Mouse (Mus musculus): ENCODE measurements around the gene Birc6. TPM values are rescaled to one million over a fixed set of nuclear protein-coding genes. Genes with fewer than 3 reads are reported as not detected.

The Birc6 gene
- total RNA-seq (2021): 100 to 1,000 TPM; 115 to 120 TPM
- long read RNA-seq, partial matches to known transcripts: 2 of 2 reads
- long read RNA-seq, other reads (novel, unspliced or antisense): 0 of 2 reads

GRCm38 (mm10) chr17:74527729-74528607 is at the start of gene Birc6:
Birc6 (plus strand) TSS chr17:74528295.
- peak; percentile 100 for DNase-seq (ENCODE audit: low spot score in 2 of 2)

DNA sequence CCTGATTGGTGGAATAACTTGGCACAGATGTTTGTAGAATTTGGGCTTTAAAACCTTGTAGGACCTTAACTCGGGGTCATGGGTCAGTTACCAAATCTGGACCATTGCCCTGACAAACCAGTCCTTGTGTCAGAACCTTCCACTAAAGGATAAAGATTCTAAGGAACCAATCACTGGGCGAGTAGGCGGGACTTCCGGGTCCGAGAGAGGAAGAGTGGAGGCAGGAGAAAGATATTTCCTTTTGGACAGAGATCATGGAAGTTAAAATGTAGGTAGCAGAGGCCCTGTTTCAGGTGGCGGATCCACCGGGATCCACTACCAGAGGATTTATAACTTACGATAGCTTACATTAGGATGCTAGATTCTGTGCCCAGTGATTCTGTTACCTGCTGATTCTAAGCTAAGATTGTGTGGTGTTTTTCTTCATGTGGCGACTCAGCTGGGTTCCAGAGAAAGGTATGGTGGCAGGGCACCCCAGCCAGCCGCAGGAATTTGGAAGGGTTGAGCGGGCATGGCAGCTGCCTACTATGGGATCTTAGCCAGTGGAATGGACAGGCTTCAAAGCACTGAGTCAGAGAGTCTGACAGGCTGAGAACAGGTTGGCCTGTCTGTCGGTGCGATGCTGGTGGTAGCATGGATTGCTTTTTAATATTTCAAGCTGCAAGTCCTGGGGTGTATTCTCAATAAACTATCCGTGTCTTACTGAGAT is 47.6 kb upstream of the Birc6 start:
- no peak for DNase-seq (ENCODE audit: low spot score in 2 of 2)

DNA sequence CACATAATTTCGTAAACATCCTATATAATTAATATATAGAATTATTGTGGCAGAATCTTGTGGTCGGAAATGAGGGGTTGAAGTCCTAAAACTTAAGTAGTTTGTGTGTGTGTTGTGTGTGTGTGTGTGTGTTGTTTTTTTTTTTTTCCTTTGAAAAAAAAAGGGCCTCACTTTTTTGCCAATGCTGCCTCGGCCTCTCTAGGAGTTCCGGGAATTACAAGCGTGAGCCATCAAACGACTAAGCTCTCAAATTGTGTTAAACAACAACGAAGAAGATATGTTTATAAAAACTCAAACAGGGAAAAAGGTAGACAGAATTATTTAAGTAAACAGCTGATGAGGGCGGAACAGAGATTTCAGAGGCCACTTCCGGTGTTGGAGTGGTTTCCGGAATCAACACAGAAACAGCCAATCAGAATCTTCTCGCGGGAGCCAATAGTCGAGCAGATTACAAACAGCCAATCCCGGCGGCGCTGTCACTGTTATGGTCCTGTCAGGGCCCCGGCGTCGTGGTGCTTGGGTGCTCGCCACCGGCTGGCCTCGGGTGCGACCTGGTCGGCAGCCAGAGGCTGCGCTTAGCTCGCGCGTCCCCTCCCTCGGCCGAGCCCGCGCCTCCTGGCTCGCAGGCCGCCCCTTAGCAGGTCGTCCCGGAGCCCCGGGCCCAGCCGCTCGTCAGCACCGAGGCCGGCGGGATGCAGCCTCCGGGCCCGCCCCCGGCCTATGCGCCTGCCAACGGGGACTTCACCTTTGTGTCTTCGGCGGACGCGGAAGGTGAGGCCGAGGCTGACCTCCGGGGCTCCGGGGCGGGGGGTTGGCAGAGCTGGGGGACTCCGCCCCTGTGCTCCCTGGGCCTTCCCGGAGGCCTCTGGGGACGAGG is 38.8 kb upstream of the Birc6 start, which contains the start of gene Yipf4:
Yipf4 (plus strand) TSS at position 470 of the 877 bp plus-strand sequence.
- peak; percentile 94 to 99 for DNase-seq (ENCODE audit: low spot score in 2 of 2)

- peak in 1 of 2 experiments; percentile 4 for DNase-seq (ENCODE audit: low spot score in 2 of 2)
Observed at GRCm38 (mm10) chr17:74489901-74490220, 38.2 kb upstream of the Birc6 start.

DNA sequence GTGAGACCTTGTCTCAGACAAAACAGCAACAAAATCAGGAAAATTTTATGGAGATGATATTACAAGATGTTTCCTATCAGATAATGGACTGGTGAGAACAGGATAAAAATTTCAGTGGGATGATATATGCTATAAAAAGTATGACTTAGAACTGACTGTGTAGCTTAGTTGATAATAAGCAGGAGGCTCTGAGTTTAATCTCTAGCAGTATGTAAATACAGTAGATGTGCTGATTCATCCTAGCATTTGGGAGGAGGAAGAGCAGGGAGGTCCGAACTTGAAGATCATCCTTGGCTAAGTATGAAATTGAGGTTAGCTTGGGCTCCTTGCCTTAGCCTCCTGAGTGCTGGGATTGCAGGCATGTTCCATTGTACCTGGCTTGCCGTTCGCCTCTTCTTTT is 36.5 kb upstream of the Birc6 start:
- no peak for DNase-seq (ENCODE audit: low spot score in 2 of 2)

DNA sequence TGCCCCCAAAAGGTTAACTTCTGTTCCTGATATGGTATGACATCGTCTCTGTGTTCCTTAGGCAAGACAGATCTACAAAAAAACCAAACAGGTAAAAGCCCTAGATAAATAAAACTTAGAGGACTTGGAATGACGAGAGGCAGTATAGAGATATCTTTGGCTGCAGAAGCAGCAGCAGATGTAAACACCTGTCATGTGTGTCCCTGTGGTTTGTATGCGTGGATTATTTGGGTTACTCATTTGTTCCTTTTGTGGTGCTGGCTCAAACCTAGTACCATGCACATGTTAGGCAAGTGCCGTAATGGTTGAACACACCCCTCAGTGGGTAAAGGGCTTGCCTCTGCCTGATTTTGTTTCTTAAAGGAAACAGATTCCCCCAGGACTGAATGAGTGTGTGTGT is 27.9 kb upstream of the Birc6 start:
- DNase-seq (ENCODE audit: low spot score in 2 of 2): no peak

DNA sequence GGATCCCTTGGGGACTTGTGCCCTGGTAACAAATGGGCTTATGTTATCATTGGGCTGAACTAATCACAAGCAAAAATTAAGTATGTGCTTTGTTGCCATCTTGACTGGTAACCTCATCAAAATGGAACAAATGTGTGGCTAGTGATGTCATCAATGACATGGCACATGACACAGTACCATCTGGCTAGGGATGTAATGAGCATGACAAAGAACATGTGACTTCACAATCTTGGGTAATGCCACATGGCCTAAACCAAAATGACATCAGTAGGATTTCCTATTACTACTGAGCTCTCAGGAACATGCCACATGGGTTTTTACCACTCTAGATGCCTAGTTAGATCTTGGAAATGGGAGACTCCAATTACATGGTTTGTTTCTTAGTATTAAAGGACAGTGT is 27.0 kb upstream of the Birc6 start:
- peak in 1 of 2 experiments; percentile 4 for DNase-seq (ENCODE audit: low spot score in 2 of 2)

DNA sequence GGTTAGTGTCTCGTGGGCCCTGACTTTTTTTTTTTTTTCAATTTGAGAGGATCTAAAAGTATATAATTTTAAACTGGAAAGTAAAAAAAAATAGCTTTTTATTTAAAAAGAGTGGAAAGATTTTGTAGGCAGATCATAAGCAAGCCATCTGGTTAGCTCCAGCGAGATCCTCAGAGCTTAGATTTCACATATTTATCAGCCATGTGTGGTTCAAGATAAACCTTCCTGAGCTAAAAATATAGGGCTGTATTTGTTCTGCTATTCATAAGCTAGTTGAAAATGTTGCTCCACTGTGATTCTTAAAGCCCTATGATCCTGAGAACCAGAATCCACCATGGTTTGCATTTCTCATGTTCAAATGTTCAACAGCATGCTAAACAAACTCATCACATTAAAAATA is 20.2 kb upstream of the Birc6 start:
- peak in 1 of 2 experiments; percentile 66 for DNase-seq (ENCODE audit: low spot score in 2 of 2)

- no peak for DNase-seq (ENCODE audit: low spot score in 2 of 2)
Observed at GRCm38 (mm10) chr17:74508600-74508999, 19.5 kb upstream of the Birc6 start.

GRCm38 (mm10) chr17:74512308-74512707 is 15.8 kb upstream of the Birc6 start:
- DNase-seq (ENCODE audit: low spot score in 2 of 2): no peak

- no peak for DNase-seq (ENCODE audit: low spot score in 2 of 2)
Observed at GRCm38 (mm10) chr17:74522797-74523723, 5.0 kb upstream of the Birc6 start.

- DNase-seq (ENCODE audit: low spot score in 2 of 2): no peak
Observed at GRCm38 (mm10) chr17:74526117-74526516, 2.0 kb upstream of the Birc6 start.

DNA sequence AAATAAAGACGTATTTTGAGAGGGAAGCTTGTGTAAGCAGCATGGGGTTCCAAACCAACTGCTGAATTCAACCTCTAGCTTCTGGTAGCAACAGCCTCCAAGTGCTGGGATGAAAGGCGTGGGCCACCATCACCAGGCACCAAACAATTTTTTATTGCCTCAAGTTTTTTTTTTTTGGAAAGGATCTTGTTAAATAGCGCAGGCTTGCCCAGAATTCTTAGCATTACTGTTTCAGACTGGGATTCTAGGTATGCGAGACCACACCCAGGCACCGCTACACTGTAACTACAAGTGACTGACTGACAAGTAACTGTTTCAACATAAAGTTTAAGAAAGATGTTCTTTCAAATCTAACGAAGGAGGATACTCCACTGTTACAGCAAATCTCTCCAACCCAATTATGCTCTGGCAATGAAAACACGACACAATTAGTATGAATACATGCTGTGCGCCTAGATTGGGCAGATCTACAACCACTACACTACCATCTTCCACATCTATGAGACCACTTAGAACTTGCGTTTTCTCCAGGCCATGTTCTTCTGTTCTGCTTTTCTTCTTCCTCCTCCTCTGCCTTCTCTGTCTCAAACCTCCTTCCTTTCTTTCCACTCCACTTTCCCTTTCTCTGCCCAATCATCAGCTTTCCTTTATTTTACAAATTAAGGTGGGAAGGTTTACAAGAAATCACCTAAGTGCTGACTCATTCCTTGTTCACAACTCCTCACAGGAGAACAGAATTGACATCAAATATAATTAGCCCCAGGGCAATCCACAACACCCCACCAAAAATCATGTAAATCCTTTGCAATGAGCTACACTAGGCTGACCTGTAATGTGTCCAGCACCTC is 1.1 kb upstream of the Birc6 start:
- peak in 1 of 2 experiments; percentile 5 for DNase-seq (ENCODE audit: low spot score in 2 of 2)

- peak in 1 of 2 experiments; percentile 39 for DNase-seq (ENCODE audit: low spot score in 2 of 2)
Observed at GRCm38 (mm10) chr17:74528648-74529532, 795 bp downstream of the Birc6 start.

DNA sequence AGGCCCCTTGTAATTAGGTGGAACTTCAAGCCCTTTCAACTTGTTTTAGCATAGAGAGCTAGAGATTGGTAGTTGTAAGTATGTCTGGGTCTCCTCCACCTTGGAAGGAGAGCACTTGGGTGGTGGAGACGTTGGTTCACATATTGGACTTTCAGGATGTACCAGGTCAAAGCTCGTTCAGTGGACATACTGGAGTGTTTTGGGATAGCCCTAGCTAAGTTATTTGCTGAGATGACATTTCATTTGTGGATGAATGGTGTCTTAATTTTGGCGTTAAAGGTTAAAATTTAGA is 1.4 kb downstream of the Birc6 start:
- no peak for DNase-seq (ENCODE audit: low spot score in 2 of 2)

DNA sequence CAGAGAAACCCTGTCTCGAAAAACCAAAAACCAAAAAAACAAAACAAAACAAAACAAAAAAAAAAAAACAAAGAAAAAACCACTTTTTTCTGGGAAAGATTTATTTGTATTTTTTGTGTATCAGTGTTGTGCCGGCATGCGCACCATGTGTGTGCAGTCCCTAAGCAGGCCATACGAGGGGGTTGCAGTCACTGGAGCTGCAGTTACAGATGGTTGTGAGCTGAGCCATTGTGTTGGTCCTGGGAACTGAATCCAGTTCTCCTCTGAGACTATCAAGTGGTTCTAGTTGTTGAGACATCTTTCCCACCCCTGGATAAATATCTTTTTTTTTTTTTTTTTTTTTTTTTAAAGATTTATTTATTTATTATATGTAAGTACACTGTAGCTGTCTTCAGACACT is 6.9 kb downstream of the Birc6 start:
- DNase-seq (ENCODE audit: low spot score in 2 of 2): no peak

DNA sequence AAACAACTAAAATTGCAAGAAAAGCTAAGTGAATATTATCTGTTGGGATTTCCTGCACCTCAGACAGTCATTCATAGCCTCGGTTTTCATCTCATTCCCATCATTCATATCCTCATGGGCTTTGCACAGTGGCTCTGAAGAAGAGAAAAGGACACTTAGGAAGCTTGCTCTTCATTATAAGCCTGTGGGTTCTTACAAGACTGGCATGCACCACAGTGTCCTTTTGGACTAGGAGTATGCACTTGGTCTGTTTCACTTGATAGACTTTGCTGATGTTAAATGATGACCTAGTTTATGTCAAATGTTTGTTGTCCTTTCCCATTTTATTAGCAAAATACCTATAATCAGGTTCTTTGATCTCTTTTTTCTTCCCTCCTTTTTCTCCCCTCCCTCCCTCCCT is 9.4 kb downstream of the Birc6 start:
- no peak for DNase-seq (ENCODE audit: low spot score in 2 of 2)

DNA sequence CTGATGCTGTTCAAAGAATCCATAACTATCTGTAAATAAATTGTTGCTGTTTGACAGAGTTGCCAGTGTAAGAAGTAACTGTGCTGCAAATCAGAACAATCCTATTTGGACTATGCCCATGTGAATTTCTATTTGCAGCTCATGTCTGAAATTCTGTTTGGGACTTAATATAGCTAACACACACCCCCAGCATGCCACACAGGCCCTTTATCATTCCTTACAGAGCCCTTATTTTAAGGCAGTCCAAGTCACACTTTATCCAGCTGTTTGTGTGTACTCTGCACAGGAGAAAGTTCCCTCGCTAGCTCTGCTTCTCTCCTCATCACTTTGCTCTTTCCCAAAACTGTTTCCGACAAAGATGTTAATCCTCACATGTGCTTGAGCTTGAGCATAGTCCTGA is 15.5 kb downstream of the Birc6 start:
- no peak for DNase-seq (ENCODE audit: low spot score in 2 of 2)
